Mouse (Mus musculus) heart, embryonic 12.5 days (tissue): ENCODE data around the gene Psme1. TPM values are rescaled to one million over a fixed set of nuclear protein-coding genes. Genes with fewer than 3 reads are reported as not detected.

Experiments used
- ATAC-seq: fragments of 200-750 bp; cut with Nextera tagmentation; 2 replicates; pipeline ENCODE4 v1.8.0; 2017; ENCODE audit warnings: moderate TSS enrichment, moderate library complexity; ENCODE audit not compliant: insufficient number of reproducible peaks, low FRiP score
- H3K27ac ChIP-seq: fragments of 300-500 bp; sonication (generic); 2 replicates; pipeline ENCODE4 v1.5.1; 2016; ENCODE audit warnings: mild to moderate bottlenecking, moderate library complexity; ENCODE audit not compliant: poor library complexity, severe bottlenecking
- H3K27me3 ChIP-seq: fragments of 300-500 bp; sonication (generic); replicated peaks from 2 replicates; pipeline ENCODE4 v1.6.1; 2016; ENCODE audit warnings: mild to moderate bottlenecking, moderate library complexity
- H3K36me3 ChIP-seq: fragments of 300-500 bp; sonication (generic); 2 replicates; pipeline ENCODE4 v1.6.1; 2016; ENCODE audit warnings: mild to moderate bottlenecking, moderate library complexity
- H3K4me1 ChIP-seq: fragments of 300-500 bp; sonication (generic); replicated peaks from 2 replicates; pipeline ENCODE4 v1.6.1; 2016; ENCODE audit warnings: mild to moderate bottlenecking
- H3K4me2 ChIP-seq: fragments of 300-500 bp; sonication (generic); 2 replicates; pipeline ENCODE4 v1.6.1; 2016; ENCODE audit warnings: mild to moderate bottlenecking, moderate library complexity
- H3K4me3 ChIP-seq: fragments of 300-500 bp; sonication (generic); 2 replicates; pipeline ENCODE4 v1.5.1; 2016; ENCODE audit warnings: mild to moderate bottlenecking
- H3K9ac ChIP-seq: fragments of 300-500 bp; sonication (generic); 2 replicates; pipeline ENCODE4 v1.6.1; 2016; ENCODE audit warnings: mild to moderate bottlenecking, moderate library complexity
- H3K9me3 ChIP-seq: fragments of 300-500 bp; sonication (generic); replicated peaks from 2 replicates; pipeline ENCODE4 v1.6.1; 2016; ENCODE audit warnings: mild to moderate bottlenecking, moderate library complexity
- WGBS: fragments of 180-500 bp; shearing (Covaris S2); methylation state at CpG from one replicate; pipeline ENCODE4 v1.1.7; 2016; 5-methylcytosine and 5-hydroxymethylcytosine counted together
- polyA plus RNA-seq: library from polyadenylated mRNA; unstranded; fragments of >200 nt; fragmentation: Nextera tagmentation; extraction: Ambion mirVana; gene quantifications from 2 replicates; pipeline ENCODE4 v1.2.1, GENCODE M21; 2016

Gene Psme1
- polyA plus RNA-seq, 1 experiment from 2014 or later = 212 TPM

- Histone ChIP-seq H3K36me3 (no peaks in the 10 kb centered on the region), H3K9me3 (no peaks in the 10 kb centered on the region), H3K9ac (no peak overlapping the region), H3K4me2 (no peak overlapping the region), H3K4me3 (no peak overlapping the region), H3K4me1 (peaks cover 17% of the 10 kb centered on the region), H3K27me3 (no peaks in the 10 kb centered on the region), H3K27ac (no peak overlapping the region)
- 25% methylated on average over 5 of the region's 5 CpGs for WGBS
- no peak for ATAC-seq
Observed at GRCm38 (mm10) chr14:55557003-55557402, 20.9 kb upstream of the Psme1 start.

- Histone ChIP-seq H3K27ac (no peak overlapping the region), H3K4me1 (peaks cover 20% of the 10 kb centered on the region), H3K4me3 (no peak overlapping the region), H3K4me2 (no peak overlapping the region), H3K36me3 (peaks cover under 1% of the 10 kb centered on the region; the same call in 1 of the 2 replicates), H3K9ac (no peak overlapping the region), H3K9me3 (no peaks in the 10 kb centered on the region), H3K27me3 (no peaks in the 10 kb centered on the region)
- 84% methylated on average over 3 of the region's 3 CpGs for WGBS
- no peak for ATAC-seq
Observed at GRCm38 (mm10) chr14:55557587-55557986, 20.3 kb upstream of the Psme1 start.

GRCm38 (mm10) chr14:55558740-55559448 lies 19.0 kb upstream of the Psme1 start:
- no peak overlapping the region for H3K27ac ChIP-seq
- no peak overlapping the region for H3K9ac ChIP-seq
- H3K36me3 ChIP-seq = peaks cover 13% of the 10 kb centered on the region
- no peak overlapping the region for H3K4me3 ChIP-seq
- ATAC-seq = no peak
- no peak overlapping the region for H3K4me2 ChIP-seq
- no peaks in the 10 kb centered on the region for H3K9me3 ChIP-seq
- H3K27me3 ChIP-seq = no peaks in the 10 kb centered on the region
- H3K4me1 ChIP-seq = peaks cover 20% of the 10 kb centered on the region
- WGBS = 50% methylated on average over 6 of the region's 6 CpGs

GRCm38 (mm10) chr14:55559799-55560201 lies 18.1 kb upstream of the Psme1 start, which contains the start of gene Dcaf11:
Dcaf11 (plus strand) TSS chr14:55560006.
- H3K9me3 ChIP-seq = no peaks in the 10 kb centered on the region
- peak; percentile 86 for ATAC-seq
- H3K4me3 ChIP-seq = peak within 1 kb of the TSS; percentile 69
- H3K4me2 ChIP-seq = peak within 1 kb of the TSS; percentile 86
- peaks cover 20% of the 10 kb centered on the region for H3K4me1 ChIP-seq
- H3K27ac ChIP-seq = peak within 1 kb of the TSS; percentile 98
- 0% methylated on average over 27 of the region's 27 CpGs for WGBS
- no peaks in the 10 kb centered on the region for H3K27me3 ChIP-seq
- H3K9ac ChIP-seq = peak within 1 kb of the TSS; percentile 81
- H3K36me3 ChIP-seq = peaks cover 22% of the 10 kb centered on the region

- ATAC-seq = peak; percentile 96
- peak within 1 kb of the TSS; percentile 69 for H3K4me3 ChIP-seq
- H3K9me3 ChIP-seq = no peaks in the 10 kb centered on the region
- peaks cover 20% of the 10 kb centered on the region for H3K4me1 ChIP-seq
- H3K9ac ChIP-seq = peak within 1 kb of the TSS; percentile 81
- peak within 1 kb of the TSS; percentile 86 for H3K4me2 ChIP-seq
- H3K27me3 ChIP-seq = no peaks in the 10 kb centered on the region
- peak within 1 kb of the TSS; percentile 98 for H3K27ac ChIP-seq
- H3K36me3 ChIP-seq = peaks cover 28% of the 10 kb centered on the region
- WGBS = under 1% methylated on average over 51 of the region's 51 CpGs
Observed at GRCm38 (mm10) chr14:55560202-55561073, 17.5 kb upstream of the Psme1 start, which contains the start of gene A730061H03Rik. A730061H03Rik (minus strand) TSS chr14:55560406.

- WGBS = 89% methylated on average over 10 of the region's 10 CpGs
- Histone ChIP-seq H3K27ac (no peak overlapping the region), H3K27me3 (no peaks in the 10 kb centered on the region), H3K4me1 (peaks cover 17% of the 10 kb centered on the region), H3K9me3 (no peaks in the 10 kb centered on the region), H3K36me3 (peaks cover 42% of the 10 kb centered on the region), H3K9ac (no peak overlapping the region), H3K4me2 (peak overlapping the region; percentile 86), H3K4me3 (no peak overlapping the region)
- no peak for ATAC-seq
Observed at GRCm38 (mm10) chr14:55561860-55562259, 16.1 kb upstream of the Psme1 start.

GRCm38 (mm10) chr14:55563249-55563648 lies 14.7 kb upstream of the Psme1 start:
- Histone ChIP-seq H3K9ac (no peak overlapping the region), H3K4me3 (no peak overlapping the region), H3K9me3 (no peaks in the 10 kb centered on the region), H3K27me3 (no peaks in the 10 kb centered on the region), H3K27ac (no peak overlapping the region), H3K4me1 (peaks cover 14% of the 10 kb centered on the region), H3K4me2 (no peak overlapping the region), H3K36me3 (peaks cover 55% of the 10 kb centered on the region)
- 86% methylated on average over 11 of the region's 11 CpGs for WGBS
- no peak for ATAC-seq

GRCm38 (mm10) chr14:55565748-55566147 lies 12.2 kb upstream of the Psme1 start:
- H3K9ac ChIP-seq = no peak overlapping the region
- no peaks in the 10 kb centered on the region for H3K27me3 ChIP-seq
- peaks cover 23% of the 10 kb centered on the region for H3K4me1 ChIP-seq
- H3K36me3 ChIP-seq = peaks cover 78% of the 10 kb centered on the region
- no peak overlapping the region for H3K4me2 ChIP-seq
- WGBS = 82% methylated on average over 3 of the region's 3 CpGs
- H3K9me3 ChIP-seq = no peaks in the 10 kb centered on the region
- no peak overlapping the region for H3K27ac ChIP-seq
- no peak for ATAC-seq
- no peak overlapping the region for H3K4me3 ChIP-seq

- H3K4me1 ChIP-seq = peaks cover 11% of the 10 kb centered on the region
- peaks cover 80% of the 10 kb centered on the region for H3K36me3 ChIP-seq
- no peak overlapping the region for H3K4me3 ChIP-seq
- H3K4me2 ChIP-seq = no peak overlapping the region
- H3K9me3 ChIP-seq = no peaks in the 10 kb centered on the region
- WGBS = 77% methylated on average over 3 of the region's 3 CpGs
- no peak for ATAC-seq
- H3K9ac ChIP-seq = no peak overlapping the region
- H3K27me3 ChIP-seq = no peaks in the 10 kb centered on the region
- no peak overlapping the region for H3K27ac ChIP-seq
Observed at GRCm38 (mm10) chr14:55567496-55567895, 10.4 kb upstream of the Psme1 start.

GRCm38 (mm10) chr14:55570588-55570987 lies 7.3 kb upstream of the Psme1 start:
- H3K9me3 ChIP-seq = no peaks in the 10 kb centered on the region
- no peak for ATAC-seq
- no peak overlapping the region for H3K4me3 ChIP-seq
- H3K27me3 ChIP-seq = no peaks in the 10 kb centered on the region
- peak overlapping the region; percentile 47; the same call in 1 of the 2 replicates for H3K27ac ChIP-seq
- H3K9ac ChIP-seq = no peak overlapping the region; the same call in 1 of the 2 replicates
- 80% methylated on average over 2 of the region's 2 CpGs for WGBS
- peaks cover 26% of the 10 kb centered on the region for H3K4me1 ChIP-seq
- no peak overlapping the region for H3K4me2 ChIP-seq
- H3K36me3 ChIP-seq = peaks cover 50% of the 10 kb centered on the region

- Histone ChIP-seq H3K9me3 (no peaks in the 10 kb centered on the region), H3K9ac (no peak overlapping the region), H3K27me3 (no peaks in the 10 kb centered on the region), H3K4me1 (peaks cover 34% of the 10 kb centered on the region), H3K36me3 (peaks cover 38% of the 10 kb centered on the region), H3K4me3 (no peak overlapping the region), H3K27ac (no peak overlapping the region), H3K4me2 (no peak overlapping the region)
- no peak for ATAC-seq
Observed at GRCm38 (mm10) chr14:55571760-55572159, 6.2 kb upstream of the Psme1 start.
